23 mouse cellular contexts compared by ENCODE assay signal in genomic region chr10:59545169-59545568, GRCm38 (mm10).
DNase-seq lines count a peak whose midpoint lies in the region; ATAC-seq and TF ChIP-seq lines count a peak whose summit lies in the region.
"Had no signal": no experiment of that assay in that cellular context is flagged by ENCODE, and none has a peak within 500 bp of the region (broad histone marks: within the 10 kb centered on the region; RNA-seq: fewer than 3 reads in every experiment).

No protein-coding gene starts in this region.

- no peak overlapping the region for H3K9ac ChIP-seq in kidney, embryonic 15.5 days
- H3K9ac ChIP-seq in intestine, embryonic 16.5 days (ENCODE audit: low read depth, low read length) = no peak overlapping the region
- H3K9ac ChIP-seq in lung, postnatal 0 days (replicated peaks; ENCODE audit: low read depth) = no peak overlapping the region
- H3K9ac ChIP-seq: embryonic facial prominence, embryonic 12.5 days; forebrain, embryonic 13.5 days; forebrain, embryonic 15.5 days had no signal

- DNase-seq in kidney, adult 2 months = peak; percentile 32
- no peak for DNase-seq in gastrocnemius, adult 8-10 months (ENCODE audit: low spot score in 2 of 2)
- DNase-seq in lung, postnatal 0 days (ENCODE audit: low spot score) = no peak
- DNase-seq: adrenal gland, adult 8-10 months; adrenal gland, postnatal 14 days; adrenal gland, postnatal 36 days; B cell, adult 2 months; cerebellum, adult 11-12 months; cerebellum, adult 2 months; cerebellum, adult 9-10 months; cerebellum, postnatal 10 days; cerebellum, postnatal 25 days had no signal

- H3K36me3 ChIP-seq in kidney, adult 2 months (ENCODE audit: control insufficient read depth, insufficient read depth, low read length) = no peaks in the 10 kb centered on the region
- H3K36me3 ChIP-seq in kidney, embryonic 15.5 days = peaks cover 9% of the 10 kb centered on the region
- peaks cover 4% of the 10 kb centered on the region; the same call in 1 of the 2 replicates for H3K36me3 ChIP-seq in intestine, embryonic 16.5 days (ENCODE audit: control insufficient read depth, insufficient read depth, low read length)
- no peaks in the 10 kb centered on the region for H3K36me3 ChIP-seq in lung, postnatal 0 days (ENCODE audit: insufficient read depth, low read length)
- H3K36me3 ChIP-seq: embryonic facial prominence, embryonic 12.5 days; forebrain, embryonic 15.5 days had no signal

- no peak overlapping the region for H3K4me2 ChIP-seq in kidney, embryonic 15.5 days
- H3K4me2 ChIP-seq in intestine, embryonic 16.5 days (ENCODE audit: low read depth, low read length) = no peak overlapping the region
- no peak overlapping the region for H3K4me2 ChIP-seq in lung, postnatal 0 days (replicated peaks; ENCODE audit: low read depth, low read length)
- H3K4me2 ChIP-seq: embryonic facial prominence, embryonic 12.5 days; forebrain, embryonic 13.5 days; forebrain, embryonic 15.5 days had no signal

- TF ChIP-seq EP300 in lung, postnatal 0 days (IDR thresholded peaks at IDR 0.05) = no peak

- ATAC-seq in kidney, embryonic 15.5 days (replicated peaks; ENCODE audit: low FRiP score) = no peak
- ATAC-seq in intestine, embryonic 16.5 days = peak; percentile 89
- no peak for ATAC-seq in lung, postnatal 0 days
- ATAC-seq: activated CD4-positive, CD25-positive, alpha-beta regulatory T cell, adult 4 months; CD4-positive, CD25-positive, alpha-beta regulatory T cell, adult 4 months; forebrain, embryonic 13.5 days; forebrain, embryonic 15.5 days; Patski had no signal

- no peak for TF ChIP-seq CTCF in kidney, adult 2 months (conservative IDR thresholded peaks at IDR 0.05; ENCODE audit: insufficient read depth, insufficient read length, low read depth, low read length)
- TF ChIP-seq CTCF in lung, postnatal 0 days (IDR thresholded peaks at IDR 0.05) = no peak

- H3K9me3 ChIP-seq in kidney, embryonic 15.5 days (replicated peaks) = peaks cover 10% of the 10 kb centered on the region
- H3K9me3 ChIP-seq in intestine, embryonic 16.5 days (ENCODE audit: control insufficient read depth, low read length) = peaks cover 7% of the 10 kb centered on the region; the same call in 1 of the 2 replicates
- H3K9me3 ChIP-seq in lung, postnatal 0 days (ENCODE audit: low read length) = peaks cover 5% of the 10 kb centered on the region; the same call in 1 of the 2 replicates
- H3K9me3 ChIP-seq: forebrain, embryonic 15.5 days; G1E had no signal

- 69% methylated on average over 7 of the region's 7 CpGs for WGBS in kidney, adult 2 months
- WGBS in kidney, embryonic 15.5 days = 76% methylated on average over 7 of the region's 7 CpGs
- 70% methylated on average over 7 of the region's 7 CpGs for WGBS in intestine, embryonic 16.5 days
- WGBS in lung, postnatal 0 days = 95% methylated on average over 7 of the region's 7 CpGs

- no peak for TF ChIP-seq POLR2A in kidney, adult 2 months (IDR thresholded peaks at IDR 0.05; ENCODE audit: low read depth, low read length)

- no peak overlapping the region for H3K27ac ChIP-seq in kidney, adult 2 months (ENCODE audit: insufficient read depth, low read depth, low read length)
- no peak overlapping the region for H3K27ac ChIP-seq in kidney, embryonic 15.5 days
- H3K27ac ChIP-seq in intestine, embryonic 16.5 days (ENCODE audit: low read length) = no peak overlapping the region
- H3K27ac ChIP-seq in lung, postnatal 0 days (ENCODE audit: low read length) = no peak overlapping the region
- H3K27ac ChIP-seq: embryonic facial prominence, embryonic 10.5 days; embryonic facial prominence, embryonic 12.5 days; forebrain, embryonic 13.5 days; forebrain, embryonic 15.5 days had no signal

- peaks cover 14% of the 10 kb centered on the region for H3K4me1 ChIP-seq in kidney, adult 2 months (ENCODE audit: control insufficient read depth, insufficient read depth, low read length)
- peaks cover 15% of the 10 kb centered on the region for H3K4me1 ChIP-seq in kidney, embryonic 15.5 days
- H3K4me1 ChIP-seq in intestine, embryonic 16.5 days (ENCODE audit: control insufficient read depth, insufficient read depth, low read length) = peaks cover 7% of the 10 kb centered on the region
- H3K4me1 ChIP-seq in lung, postnatal 0 days (ENCODE audit: insufficient read depth, low read depth, low read length) = no peaks in the 10 kb centered on the region

- H3K4me3 ChIP-seq in kidney, adult 2 months (ENCODE audit: insufficient read depth, low read depth, low read length) = no peak overlapping the region
- H3K4me3 ChIP-seq in kidney, embryonic 15.5 days (replicated peaks) = no peak overlapping the region
- H3K4me3 ChIP-seq in intestine, embryonic 16.5 days (ENCODE audit: low read length) = no peak overlapping the region
- no peak overlapping the region for H3K4me3 ChIP-seq in lung, postnatal 0 days (ENCODE audit: low read depth, low read length)
- H3K4me3 ChIP-seq: embryonic facial prominence, embryonic 10.5 days; embryonic facial prominence, embryonic 12.5 days; forebrain, embryonic 13.5 days; forebrain, embryonic 15.5 days had no signal

- no peaks in the 10 kb centered on the region for H3K27me3 ChIP-seq in kidney, adult 2 months (replicated peaks; ENCODE audit: control insufficient read depth, insufficient read depth, low read length)
- no peaks in the 10 kb centered on the region for H3K27me3 ChIP-seq in kidney, embryonic 15.5 days
- H3K27me3 ChIP-seq in intestine, embryonic 16.5 days (replicated peaks; ENCODE audit: control insufficient read depth, insufficient read depth, low read length) = no peaks in the 10 kb centered on the region
- H3K27me3 ChIP-seq in lung, postnatal 0 days (replicated peaks; ENCODE audit: insufficient read depth, low read length) = no peaks in the 10 kb centered on the region
- H3K27me3 ChIP-seq: CH12.LX; forebrain, embryonic 15.5 days; Patski had no signal
